Mouse (Mus musculus) adrenal gland, postnatal 36 days (tissue): Measurements from ENCODE around the gene Tcl1b5. TPM values are rescaled to one million over a fixed set of nuclear protein-coding genes. Genes with fewer than 3 reads are reported as not detected.

Experiments used
- DNase-seq, 2 experiments: peaks; one replicate each; pipeline ENCODE4 v3.0.0; 2021; ENCODE audit warnings: mixed read lengths in 1 of 2
- total RNA-seq, 2 experiments: library from RNA; stranded (reverse); gene quantifications; 2 replicates each; pipeline ENCODE4 v1.2.3; 2021

The Tcl1b5 gene
- total RNA-seq, 2 experiments from 2014 or later = not detected

DNA sequence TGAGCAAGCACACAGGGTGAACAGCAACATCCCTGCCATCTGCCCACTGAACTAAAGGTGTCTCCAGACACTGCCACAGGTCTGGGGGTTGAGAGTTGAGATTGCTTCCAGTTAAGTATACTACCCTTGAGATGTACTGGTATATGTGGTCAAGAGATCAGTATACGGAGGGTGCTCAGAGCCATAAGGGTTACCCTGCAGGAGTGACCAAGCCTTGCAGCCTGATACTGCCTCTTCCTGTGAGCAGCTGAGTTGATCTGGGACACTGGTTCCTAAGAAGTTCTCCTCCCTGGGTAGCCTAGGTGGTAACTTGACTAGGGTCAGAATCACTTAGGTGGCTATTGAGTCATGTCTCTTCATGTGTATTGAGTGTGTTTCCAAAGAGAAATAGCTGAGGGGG is 32.3 kb downstream of the Tcl1b5 start:
- DNase-seq = no peak

DNA sequence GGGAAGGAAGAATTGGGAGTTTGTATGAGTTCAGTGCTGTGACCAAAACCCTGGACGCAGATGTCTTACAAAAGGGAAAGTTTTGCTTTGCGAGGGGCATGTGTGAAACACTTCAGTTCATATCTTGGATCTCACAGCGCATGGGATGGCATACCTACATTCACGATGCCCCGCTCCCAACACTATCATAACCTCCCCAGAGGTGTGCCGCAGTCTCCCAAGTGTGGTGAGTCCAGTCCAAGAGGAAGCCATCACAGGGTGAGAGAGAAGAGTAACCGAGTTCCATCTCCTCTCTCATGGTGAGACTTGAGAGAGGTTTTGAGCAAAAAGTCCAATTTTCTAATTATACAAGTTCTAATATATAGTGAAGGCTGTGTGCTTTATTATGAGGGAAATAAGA is 33.1 kb downstream of the Tcl1b5 start:
- DNase-seq = no peak

DNA sequence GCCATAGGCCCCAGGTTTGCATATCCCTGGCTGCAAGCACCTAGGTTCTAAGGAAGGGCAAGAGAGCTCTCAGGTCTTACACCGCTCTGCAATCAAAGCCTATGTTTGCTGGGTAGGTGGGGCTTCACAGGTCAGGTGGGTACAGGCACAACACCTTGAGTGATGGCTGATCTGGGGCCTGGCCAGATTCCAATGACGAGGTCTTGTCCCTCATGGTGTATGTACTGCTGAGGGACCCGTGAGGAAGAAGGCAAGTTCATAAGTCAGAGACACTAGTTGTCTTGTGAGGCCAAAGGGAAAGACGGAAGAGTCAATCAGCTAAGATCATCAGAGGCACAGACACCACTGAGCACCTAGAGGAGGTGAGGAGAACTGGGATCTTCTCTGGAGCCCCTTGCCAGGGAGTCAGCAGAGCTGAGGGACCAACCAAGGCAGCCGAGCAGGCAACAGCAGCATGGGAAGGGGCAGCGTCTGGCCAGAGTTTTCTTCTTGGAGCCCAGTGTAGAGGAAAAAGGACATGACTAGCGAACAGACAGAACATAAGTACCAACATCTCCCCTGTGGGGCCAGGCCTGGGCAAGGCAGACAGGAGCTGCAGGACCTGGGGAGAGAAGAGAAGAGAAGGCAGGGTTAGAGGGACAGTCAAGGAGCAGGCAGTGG is 41.1 kb downstream of the Tcl1b5 start:
- DNase-seq = no peak

DNA sequence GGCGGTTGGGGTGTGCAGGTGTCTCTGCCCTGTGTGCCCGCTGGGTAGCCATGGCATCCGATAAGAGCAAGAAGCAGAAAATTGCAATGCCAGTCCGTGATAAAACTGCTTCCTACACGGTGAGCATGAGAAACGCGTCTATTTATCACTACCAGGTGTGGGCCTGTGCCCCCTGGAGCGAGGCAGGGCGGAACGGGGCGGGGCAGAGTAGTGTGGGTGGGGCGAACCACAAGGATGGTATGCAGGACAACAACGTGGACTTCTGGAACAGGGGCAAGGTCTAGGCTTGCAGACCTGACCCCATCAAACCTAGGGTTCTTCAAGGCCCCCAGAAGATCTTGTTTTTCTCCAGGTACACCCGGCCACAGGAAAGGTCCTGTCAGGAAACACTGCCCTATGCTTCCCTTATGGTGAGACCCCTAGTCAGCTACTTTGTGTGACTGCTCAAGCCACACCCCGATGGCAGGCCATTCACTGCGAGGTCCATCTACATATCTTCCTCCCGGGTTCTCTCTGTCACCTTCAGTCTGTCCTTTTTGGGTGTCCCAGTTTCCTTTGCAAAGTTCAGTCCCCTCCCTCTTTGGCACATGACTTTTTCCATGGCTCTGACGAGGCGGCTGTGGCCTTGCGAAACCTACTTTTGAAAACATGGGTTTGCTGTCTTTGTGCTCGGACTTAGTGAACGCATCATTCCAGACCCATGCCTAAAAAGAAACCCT is 46.6 kb downstream of the Tcl1b5 start, which contains the start of gene Tcl1:
TSS of gene Tcl1 (minus strand) at position 193 of the 719 bp plus-strand sequence.
- DNase-seq = no peak

DNA sequence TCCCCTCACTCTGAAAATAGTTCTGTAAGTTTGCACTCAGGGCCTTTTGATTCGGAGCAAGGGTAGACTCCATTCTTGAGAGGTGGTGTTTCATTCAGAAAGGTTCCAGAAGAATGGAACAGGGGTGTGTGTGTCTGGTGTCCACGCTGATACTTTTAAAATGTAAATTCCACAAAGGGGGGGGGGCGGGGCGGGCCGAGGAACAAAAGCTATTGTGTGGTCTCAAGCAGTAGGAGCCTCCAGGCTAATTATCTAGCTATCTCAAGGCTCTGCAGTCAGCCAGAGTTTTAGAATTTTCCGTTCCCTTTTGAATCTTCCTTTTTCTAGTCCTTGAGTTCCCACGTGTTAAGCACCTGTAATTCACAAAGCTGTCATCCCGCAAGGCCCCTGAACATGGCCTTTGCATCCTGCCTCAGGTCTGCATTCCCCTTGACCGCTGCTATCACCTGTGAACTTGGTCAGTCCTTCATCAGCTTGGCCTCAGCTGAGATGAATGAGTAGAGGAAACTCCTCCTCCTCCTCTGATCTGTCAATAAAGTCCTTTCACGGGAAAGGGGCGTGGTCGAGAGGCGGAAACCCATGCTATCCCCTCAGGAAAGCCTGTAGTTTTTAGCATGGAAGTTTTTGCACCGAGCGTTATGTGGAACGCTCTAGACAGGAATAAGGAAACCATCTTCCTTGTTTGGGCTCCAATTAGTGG is 48.6 kb downstream of the Tcl1b5 start:
- DNase-seq = no peak

Other genes with a start within 250 kb of the Tcl1b5 start
- gene Syne3, start 166.5 kb upstream of the Tcl1b5 start, total RNA-seq = 10 to 100 TPM; 16.5 to 18.2 TPM
- 100 to 1,000 TPM; 159 to 254 TPM for gene Glrx5, start 143.7 kb upstream of the Tcl1b5 start, total RNA-seq
- not detected for gene Tcl1b2, start 30.3 kb upstream of the Tcl1b5 start, total RNA-seq
- gene Tcl1b1, start 16.7 kb upstream of the Tcl1b5 start, total RNA-seq = not detected
- not detected for gene Tcl1b3, start 14.7 kb downstream of the Tcl1b5 start, total RNA-seq
- gene Tcl1b4, start 25.6 kb downstream of the Tcl1b5 start, total RNA-seq = not detected
- not detected for gene Tcl1, start 46.4 kb downstream of the Tcl1b5 start, total RNA-seq
- under 1 TPM; 0.53 to 0.66 TPM for gene Tunar, start 157.5 kb downstream of the Tcl1b5 start, total RNA-seq